Mouse (Mus musculus) erythroblast, embryonic 14.5 days (primary cell): ENCODE measurements around the gene Hddc3.

Source experiments
- GATA1 ChIP-seq: IDR thresholded peaks from 2 replicates; pipeline ENCODE4 v1.6.1; 2012; ENCODE audit warnings: low read length, inconsistent platforms, mixed read lengths
- TAL1 ChIP-seq: IDR thresholded peaks from 3 replicates; pipeline ENCODE4 v1.6.1; 2012; ENCODE audit warnings: low read length, inconsistent platforms, mixed read lengths

DNA sequence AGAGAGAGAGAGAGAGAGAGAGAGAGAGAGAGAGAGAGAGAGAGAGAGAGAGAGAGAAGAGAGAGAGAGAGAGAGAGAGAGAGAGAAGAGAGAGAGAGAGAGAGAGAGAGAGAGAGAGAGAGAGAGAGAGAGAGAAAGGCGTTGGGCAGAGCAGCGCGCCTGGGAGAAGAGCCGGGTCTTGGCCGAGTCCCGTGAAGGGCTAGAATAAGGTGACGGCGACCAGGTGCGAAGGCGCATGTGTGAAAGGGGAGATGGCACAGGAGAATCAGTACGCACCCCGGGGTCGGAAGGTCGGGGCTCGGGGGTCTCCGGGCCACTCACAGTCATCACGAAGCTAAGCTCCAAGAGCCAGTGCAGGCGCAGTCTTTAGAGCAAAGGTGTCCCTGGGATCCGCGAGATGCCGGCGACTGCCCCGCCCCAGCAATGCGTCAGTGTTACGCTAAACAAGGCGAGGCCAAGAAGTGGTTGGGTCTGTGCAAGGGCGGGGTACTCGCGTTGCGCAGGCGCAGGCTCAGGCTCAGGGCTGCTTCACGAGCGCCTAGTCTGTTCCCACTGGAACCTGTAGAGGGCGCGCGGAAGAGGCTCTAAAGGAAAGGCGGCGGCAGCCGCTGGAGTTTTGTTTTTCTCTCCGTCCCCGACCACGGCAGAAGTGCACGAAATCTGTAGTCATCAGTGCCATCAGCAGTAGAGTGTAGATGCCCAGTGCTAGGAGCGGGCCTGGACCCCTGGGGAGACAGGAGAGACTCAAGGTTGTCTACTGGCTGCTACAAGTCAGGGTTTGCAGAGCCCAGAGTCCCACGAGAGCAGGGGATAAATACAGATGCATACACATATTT is 2.9 kb upstream of the Hddc3 start:
- TF ChIP-seq GATA1, result no peak
- TF ChIP-seq TAL1, result no peak
